Mouse (Mus musculus) erythroblast, embryonic 14.5 days (primary cell): ENCODE results near the gene Cyp2c23.

ENCODE experiments used
- GATA1 ChIP-seq: IDR thresholded peaks from 2 replicates; pipeline ENCODE4 v1.6.1; 2012; ENCODE audit warnings: low read length, inconsistent platforms, mixed read lengths
- TAL1 ChIP-seq: IDR thresholded peaks from 3 replicates; pipeline ENCODE4 v1.6.1; 2012; ENCODE audit warnings: low read length, inconsistent platforms, mixed read lengths

DNA sequence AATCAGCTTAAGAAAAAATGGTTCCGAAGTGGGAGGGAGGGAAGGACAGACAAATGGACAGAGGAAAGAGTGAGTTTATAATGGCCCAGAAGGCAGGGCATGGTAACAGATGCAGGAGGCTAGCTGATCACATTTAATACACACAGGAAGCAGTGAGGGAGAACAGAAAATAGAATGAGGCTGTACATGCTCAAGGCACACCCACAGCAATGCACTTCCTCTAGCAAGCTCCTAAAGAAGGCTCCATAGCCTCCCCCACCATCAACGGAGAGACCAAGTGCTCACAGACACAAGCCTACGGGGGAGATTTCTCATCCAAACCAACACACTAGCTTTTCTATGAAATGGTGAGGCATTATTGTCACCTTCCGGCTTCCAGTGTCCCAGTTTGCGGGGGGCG lies 54.8 kb downstream of the Cyp2c23 start:
- no peak for TF ChIP-seq TAL1
- TF ChIP-seq GATA1 = no peak
